Comparison of ENCODE assay signal across 9 mouse cellular contexts in the genomic region with DNA sequence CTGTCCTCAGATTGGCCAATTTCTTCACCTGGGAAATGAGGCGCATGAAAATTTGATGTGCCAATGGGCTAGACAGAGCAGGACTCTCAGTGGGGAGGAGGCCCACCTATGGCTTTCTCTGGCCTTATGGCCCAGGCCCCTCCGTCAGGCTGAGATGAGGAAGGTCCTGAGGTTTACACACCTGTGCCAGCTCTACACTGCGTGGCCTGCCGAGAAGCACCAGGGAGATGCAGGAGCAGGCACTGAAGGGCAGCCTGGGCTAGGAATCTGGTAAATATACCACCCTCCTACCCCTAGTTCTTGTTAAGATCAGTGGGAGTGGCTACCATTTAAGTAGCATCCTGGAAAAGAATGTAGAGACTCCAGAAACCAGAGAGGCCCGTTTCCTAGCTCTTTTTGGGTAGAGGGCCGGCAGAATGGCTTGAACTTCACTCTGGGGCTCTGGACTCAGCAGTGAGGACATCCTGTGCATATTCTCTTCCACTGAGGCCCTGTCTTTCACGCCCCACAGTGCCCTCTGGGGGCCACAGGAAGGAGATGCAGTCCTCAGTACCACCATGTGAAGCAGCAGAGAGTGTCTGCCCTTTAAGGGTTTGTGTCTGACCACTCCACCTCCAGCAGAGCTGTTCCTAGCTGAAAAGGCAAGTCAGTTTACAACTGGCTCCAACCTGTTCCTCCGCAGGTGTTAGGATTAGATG. TPM values are rescaled to one million over a fixed set of nuclear protein-coding genes. Genes with fewer than 3 reads are reported as not detected.
DNase-seq lines count a peak whose midpoint lies in the region; ATAC-seq and TF ChIP-seq lines count a peak whose summit lies in the region.
"Had no signal": no experiment of that assay in that cellular context is flagged by ENCODE, and none has a peak within 500 bp of the region (broad histone marks: within the 10 kb centered on the region; RNA-seq: fewer than 3 reads in every experiment).

No protein-coding gene starts in this region.

- no peak for TF ChIP-seq POLR2A in brain, embryonic 14.5 days (IDR thresholded peaks at IDR 0.05; ENCODE audit: borderline replicate concordance, extremely low read depth, insufficient read depth, insufficient read length, poor library complexity, severe bottlenecking)

- H3K27me3 ChIP-seq in heart, embryonic 16.5 days (ENCODE audit: control insufficient read depth, insufficient read depth, low read length): no peaks in the 10 kb centered on the region
- H3K27me3 ChIP-seq in liver, embryonic 13.5 days: no peaks in the 10 kb centered on the region
- no peaks in the 10 kb centered on the region for H3K27me3 ChIP-seq in neural tube, embryonic 12.5 days (replicated peaks)
- no peaks in the 10 kb centered on the region for H3K27me3 ChIP-seq in stomach, embryonic 16.5 days (ENCODE audit: control insufficient read depth, insufficient read depth, low read length)

- H3K4me1 ChIP-seq in heart, embryonic 16.5 days (ENCODE audit: control insufficient read depth, insufficient read depth, low read length): peaks cover 7% of the 10 kb centered on the region; the same call in 1 of the 2 replicates
- peaks cover 23% of the 10 kb centered on the region for H3K4me1 ChIP-seq in liver, embryonic 13.5 days (replicated peaks)
- no peaks in the 10 kb centered on the region for H3K4me1 ChIP-seq in neural tube, embryonic 12.5 days
- no peaks in the 10 kb centered on the region for H3K4me1 ChIP-seq in stomach, embryonic 16.5 days (ENCODE audit: control insufficient read depth, insufficient read depth, low read length)

- H3K36me3 ChIP-seq in heart, embryonic 16.5 days (ENCODE audit: control insufficient read depth, insufficient read depth): peaks cover 28% of the 10 kb centered on the region
- H3K36me3 ChIP-seq in liver, embryonic 13.5 days: peaks cover 48% of the 10 kb centered on the region
- H3K36me3 ChIP-seq in neural tube, embryonic 12.5 days: peaks cover 69% of the 10 kb centered on the region
- peaks cover 6% of the 10 kb centered on the region for H3K36me3 ChIP-seq in stomach, embryonic 16.5 days (ENCODE audit: control insufficient read depth, insufficient read depth, low read length)

- TF ChIP-seq CTCF in brain, embryonic 14.5 days (IDR thresholded peaks at IDR 0.05; ENCODE audit: borderline replicate concordance, extremely low read depth, insufficient read depth, insufficient read length): peak; percentile 94

- H3K27ac ChIP-seq in heart, embryonic 16.5 days (ENCODE audit: low read length): no peak overlapping the region
- no peak overlapping the region for H3K27ac ChIP-seq in liver, embryonic 13.5 days
- no peak overlapping the region for H3K27ac ChIP-seq in neural tube, embryonic 12.5 days
- H3K27ac ChIP-seq in stomach, embryonic 16.5 days (ENCODE audit: low read length): no peak overlapping the region

- no peak overlapping the region for H3K9ac ChIP-seq in heart, embryonic 16.5 days (ENCODE audit: low read length)
- no peak overlapping the region for H3K9ac ChIP-seq in liver, embryonic 13.5 days
- H3K9ac ChIP-seq in neural tube, embryonic 12.5 days: no peak overlapping the region
- no peak overlapping the region for H3K9ac ChIP-seq in stomach, embryonic 16.5 days (ENCODE audit: low read length)

- WGBS in heart, embryonic 16.5 days: 55% methylated on average over 8 of the region's 8 CpGs
- WGBS in liver, embryonic 13.5 days (ENCODE audit: insufficient replicate concordance): 60% methylated on average over 8 of the region's 8 CpGs
- 64% methylated on average over 8 of the region's 8 CpGs for WGBS in neural tube, embryonic 12.5 days
- 52% methylated on average over 8 of the region's 8 CpGs for WGBS in stomach, embryonic 16.5 days

- peak; percentile 52; the same call in 1 of the 2 replicates for ATAC-seq in heart, embryonic 16.5 days (replicated peaks; ENCODE audit: extremely low read depth, insufficient read depth, low FRiP score)
- ATAC-seq in liver, embryonic 13.5 days (ENCODE audit: low read depth): peak; percentile 43
- ATAC-seq in neural tube, embryonic 12.5 days (ENCODE audit: low FRiP score, low read depth): peak; percentile 60
- peak; percentile 61; the same call in 1 of the 2 replicates for ATAC-seq in stomach, embryonic 16.5 days (ENCODE audit: insufficient read depth, low FRiP score)

- DNase-seq in CD8-positive naive resting alpha-beta T cell, adult 2 months (ENCODE audit: low read depth in 2 of 2, low spot score in 2 of 2): peak; percentile 60 to 68
- DNase-seq in brain, embryonic 14.5 days (ENCODE audit: low read depth): peak; percentile 87
- DNase-seq in fibroblast of lung, adult 2 months (ENCODE audit: low read depth): peak; percentile 62
- peak; percentile 81 for DNase-seq in kidney, postnatal 14 days
- peak; percentile 28 for DNase-seq in liver, embryonic 13.5 days

- no peaks in the 10 kb centered on the region for H3K9me3 ChIP-seq in heart, embryonic 16.5 days (replicated peaks; ENCODE audit: control insufficient read depth, low read length)
- H3K9me3 ChIP-seq in liver, embryonic 13.5 days (replicated peaks): no peaks in the 10 kb centered on the region
- no peaks in the 10 kb centered on the region for H3K9me3 ChIP-seq in neural tube, embryonic 12.5 days
- no peaks in the 10 kb centered on the region for H3K9me3 ChIP-seq in stomach, embryonic 16.5 days (replicated peaks; ENCODE audit: control insufficient read depth, low read length)

- H3K4me3 ChIP-seq in heart, embryonic 16.5 days (ENCODE audit: low read length): no peak overlapping the region
- H3K4me3 ChIP-seq in liver, embryonic 13.5 days (replicated peaks): no peak overlapping the region
- no peak overlapping the region for H3K4me3 ChIP-seq in neural tube, embryonic 12.5 days
- H3K4me3 ChIP-seq in stomach, embryonic 16.5 days (replicated peaks; ENCODE audit: low read length): no peak overlapping the region
- H3K4me3 ChIP-seq: erythroblast, embryonic 14.5 days had no signal

- H3K4me2 ChIP-seq in heart, embryonic 16.5 days (ENCODE audit: low read depth, low read length): no peak overlapping the region
- no peak overlapping the region for H3K4me2 ChIP-seq in liver, embryonic 13.5 days
- no peak overlapping the region for H3K4me2 ChIP-seq in neural tube, embryonic 12.5 days (replicated peaks)
- no peak overlapping the region for H3K4me2 ChIP-seq in stomach, embryonic 16.5 days (ENCODE audit: low read depth, low read length)

RNA-seq across cellular contexts. Expression of gene Nat10, which starts 42.3 kb away (rescaled TPM):
- polyA plus RNA-seq in brain, embryonic 14.5 days (2012; rRNA removed): 58.0 and 74.1 TPM in 2 replicates
- polyA plus RNA-seq in heart, embryonic 16.5 days (2015; fragmentation: Nextera tagmentation; extraction: Ambion mirVana): 16.2 and 16.5 TPM in 2 replicates
- polyA plus RNA-seq in liver, embryonic 13.5 days (2015; fragmentation: Nextera tagmentation; extraction: Ambion mirVana): 20.7 and 24.2 TPM in 2 replicates
- 21.7 and 23.9 TPM in 2 replicates for polyA plus RNA-seq in neural tube, embryonic 12.5 days (2016; fragmentation: Nextera tagmentation; extraction: Ambion mirVana)
- polyA plus RNA-seq in stomach, embryonic 16.5 days (2015; fragmentation: Nextera tagmentation; extraction: Ambion mirVana): 27.1 and 27.8 TPM in 2 replicates

Comparison
In these comparisons a context has a peak if more than half of its experiments do, and no peak if none do; other contexts are left out.
1. DNase-seq: peak in every context shown above with its lines; median percentile 87 in brain, embryonic 14.5 days; 81 in kidney, postnatal 14 days; 64 in CD8-positive naive resting alpha-beta T cell, adult 2 months; 62 in fibroblast of lung, adult 2 months; 28 in liver, embryonic 13.5 days.